Mouse (Mus musculus) megakaryocyte, embryonic 14.5 days (primary cell): ENCODE results near the gene Dnah3.

Experiments used
- FLI1 ChIP-seq: IDR thresholded peaks from 2 replicates; pipeline ENCODE4 v1.6.1; 2012; ENCODE audit warnings: low read length, inconsistent platforms, mixed read lengths
- GATA1 ChIP-seq: IDR thresholded peaks from 3 replicates; pipeline ENCODE4 v1.6.1; 2012; ENCODE audit warnings: mixed read lengths, low read length, inconsistent platforms, borderline replicate concordance

GRCm38 (mm10) chr7:120028669-120029068 is 66.4 kb downstream of the Dnah3 start:
- TF ChIP-seq GATA1 = no peak
- no peak for TF ChIP-seq FLI1
